Mouse (Mus musculus) hindbrain, embryonic 11.5 days (tissue): ENCODE measurements around the gene Fam126a. TPM values are rescaled to one million over a fixed set of nuclear protein-coding genes. Genes with fewer than 3 reads are reported as not detected.
"Not testable (repeated sequence)": the region's sequence is repeated elsewhere in the genome, so short reads cannot be mapped to it uniquely, and the experiment has no call there.

Experiments used
- ATAC-seq: fragments of 200-750 bp; cut with Nextera tagmentation; 2 replicates; pipeline ENCODE4 v1.8.0; 2017; ENCODE audit warnings: mild to moderate bottlenecking, moderate TSS enrichment, moderate library complexity; ENCODE audit not compliant: low FRiP score
- DNase-seq: peaks from one replicate; pipeline ENCODE4 v3.0.0-alpha.2; 2015; ENCODE audit warnings: low spot score
- H3K27ac ChIP-seq: fragments of 300-500 bp; sonication (generic); 2 replicates; pipeline ENCODE4 v1.5.1; 2014; ENCODE audit warnings: mild to moderate bottlenecking, low read depth, low read length
- H3K27me3 ChIP-seq: fragments of 300-500 bp; sonication (generic); 2 replicates; pipeline ENCODE4 v1.6.1; 2014; ENCODE audit warnings: mild to moderate bottlenecking, low read length, moderate library complexity, mixed read lengths; ENCODE audit not compliant: control insufficient read depth, insufficient read depth
- H3K36me3 ChIP-seq: fragments of 300-500 bp; sonication (generic); 2 replicates; pipeline ENCODE4 v1.6.1; 2014; ENCODE audit warnings: mild to moderate bottlenecking, low read length, moderate library complexity, mixed read lengths; ENCODE audit not compliant: control insufficient read depth, insufficient read depth
- H3K4me1 ChIP-seq: fragments of 300-500 bp; sonication (generic); replicated peaks from 2 replicates; pipeline ENCODE4 v1.6.1; 2014; ENCODE audit warnings: low read length, mixed read lengths; ENCODE audit not compliant: control insufficient read depth, insufficient read depth
- H3K4me2 ChIP-seq: fragments of 300-500 bp; sonication (generic); replicated peaks from 2 replicates; pipeline ENCODE4 v1.6.1; 2014; ENCODE audit warnings: mild to moderate bottlenecking, low read depth, low read length
- H3K4me3 ChIP-seq: fragments of 300-500 bp; sonication (generic); 2 replicates; pipeline ENCODE4 v1.5.1; 2014; ENCODE audit warnings: low read depth, low read length
- H3K9ac ChIP-seq: fragments of 300-500 bp; sonication (generic); 2 replicates; pipeline ENCODE4 v1.6.1; 2014; ENCODE audit warnings: low read depth, low read length
- H3K9me3 ChIP-seq: fragments of 300-500 bp; sonication (generic); 2 replicates; pipeline ENCODE4 v1.6.1; 2016; ENCODE audit warnings: low read length; ENCODE audit not compliant: control insufficient read depth
- WGBS: fragments of 180-500 bp; shearing (Covaris S2); extraction: QIAGEN DNeasy Blood & Tissue Kit; methylation state at CpG from one replicate; pipeline ENCODE4 v1.1.7; 2014; 5-methylcytosine and 5-hydroxymethylcytosine counted together
- polyA plus RNA-seq: library from polyadenylated mRNA; unstranded; fragments of >200 nt; fragmentation: Nextera tagmentation; extraction: Ambion mirVana; gene quantifications from 2 replicates; pipeline ENCODE4 v1.2.1, GENCODE M21; 2014

The Fam126a gene
- polyA plus RNA-seq, 1 experiment from 2014 or later: 38.8 TPM

DNA sequence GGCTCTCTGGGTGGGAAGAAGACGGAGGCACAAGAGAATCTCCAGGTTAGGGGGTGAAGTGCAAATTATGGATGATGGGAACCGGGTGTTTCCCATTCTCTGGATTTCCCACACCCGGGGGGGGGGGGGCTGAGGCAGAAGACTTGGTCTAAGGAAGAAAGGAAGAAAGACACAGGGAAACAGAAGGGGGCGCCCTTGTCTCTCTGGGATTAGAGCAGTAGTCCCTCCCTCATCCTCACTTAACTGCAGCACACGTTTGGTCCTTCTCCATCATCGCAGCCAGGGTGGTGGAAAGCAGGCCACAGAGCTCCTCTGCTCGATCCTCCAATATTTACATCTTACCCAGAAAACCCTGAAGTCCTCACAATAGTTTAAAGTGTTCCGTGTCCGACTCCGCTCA, 139.8 kb downstream of the Fam126a start:
- no peak overlapping the region for H3K9ac ChIP-seq
- H3K4me1 ChIP-seq: no peaks in the 10 kb centered on the region
- ATAC-seq (no peak), DNase-seq (peak; percentile 70)
- H3K27ac ChIP-seq: no peak overlapping the region
- no peak overlapping the region for H3K4me3 ChIP-seq
- no peaks in the 10 kb centered on the region for H3K36me3 ChIP-seq
- WGBS: 48% methylated on average over 10 of the region's 10 CpGs
- no peaks in the 10 kb centered on the region for H3K9me3 ChIP-seq
- H3K27me3 ChIP-seq: no peaks in the 10 kb centered on the region
- H3K4me2 ChIP-seq: no peak overlapping the region

DNA sequence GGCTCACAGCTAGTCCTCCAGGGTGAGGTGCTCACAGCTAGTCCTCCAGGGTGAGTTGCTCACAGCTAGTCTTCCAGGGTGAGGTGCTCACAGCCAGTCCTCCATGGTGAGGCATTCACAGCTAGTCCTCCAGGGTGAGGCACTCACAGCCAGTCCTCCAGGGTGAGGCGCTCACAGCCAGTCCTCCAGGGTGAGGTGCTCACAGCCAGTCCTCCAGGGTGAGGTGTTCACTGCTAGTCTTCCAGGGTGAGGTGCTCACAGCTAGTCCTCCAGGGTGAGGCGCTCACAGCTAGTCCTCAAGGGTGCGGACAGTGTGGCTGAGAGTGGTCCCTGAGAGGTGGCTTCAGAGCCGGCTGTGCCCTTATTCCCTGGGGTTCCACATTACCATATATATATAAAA, 141.0 kb downstream of the Fam126a start:
- no peak for DNase-seq
- 82% methylated on average over 4 of the region's 4 CpGs for WGBS

DNA sequence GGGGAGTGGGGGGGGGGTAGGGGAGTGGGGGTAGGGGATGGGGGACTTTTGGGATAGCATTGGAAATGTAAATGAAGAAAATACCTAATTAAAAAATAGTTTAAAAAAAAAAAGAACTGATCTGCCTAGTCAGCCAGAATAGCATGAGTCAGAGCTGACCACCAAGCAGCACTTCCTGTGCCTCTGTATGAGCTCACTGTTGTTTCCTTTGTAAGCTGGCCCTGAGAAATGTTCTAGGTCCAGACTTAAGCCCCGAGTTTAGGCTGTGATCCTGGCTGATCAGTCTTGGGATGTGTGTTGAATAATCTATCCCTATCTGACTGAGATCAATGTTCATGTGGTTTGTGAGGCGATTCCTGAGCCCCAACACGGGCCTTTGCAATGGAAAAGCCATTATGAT, 143.4 kb downstream of the Fam126a start:
- WGBS: 81% methylated on average over 3 of the region's 3 CpGs

More for the DNA sequence above, 141.0 kb downstream of the Fam126a start:
- H3K27me3 ChIP-seq: no peaks in the 10 kb centered on the region
- ATAC-seq: no peak
- no peak overlapping the region for H3K9ac ChIP-seq
- no peak overlapping the region for H3K4me3 ChIP-seq
- H3K4me2 ChIP-seq: no peak overlapping the region
- H3K27ac ChIP-seq: no peak overlapping the region
- H3K36me3 ChIP-seq: no peaks in the 10 kb centered on the region
- H3K9me3 ChIP-seq: no peaks in the 10 kb centered on the region
- H3K4me1 ChIP-seq: no peaks in the 10 kb centered on the region

DNA sequence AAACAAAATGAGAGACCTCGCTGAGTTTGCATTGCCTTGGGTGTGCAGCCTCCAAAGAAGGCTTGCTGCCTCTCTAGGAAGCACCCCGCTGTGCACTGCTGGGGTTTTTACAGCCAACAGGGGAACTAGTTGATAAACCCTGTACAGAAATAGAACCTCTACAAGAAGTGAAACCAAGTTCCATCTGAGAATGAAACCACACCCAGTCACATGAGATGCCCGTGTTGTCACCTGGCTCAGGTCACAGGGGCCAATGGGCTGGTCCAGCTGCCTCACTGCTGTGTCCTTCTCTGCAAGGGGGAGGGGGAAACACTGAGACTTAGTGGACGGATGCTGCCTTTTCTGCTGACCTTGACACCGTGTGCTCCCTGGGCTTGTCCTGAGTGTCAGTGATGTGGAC, 156.0 kb downstream of the Fam126a start:
- DNase-seq (no peak), ATAC-seq (no peak)
- Histone ChIP-seq H3K36me3 (no peaks in the 10 kb centered on the region), H3K9me3 (no peaks in the 10 kb centered on the region), H3K4me3 (no peak overlapping the region), H3K27ac (no peak overlapping the region), H3K4me1 (no peaks in the 10 kb centered on the region), H3K9ac (no peak overlapping the region), H3K4me2 (no peak overlapping the region), H3K27me3 (no peaks in the 10 kb centered on the region)
- 75% methylated on average over 5 of the region's 5 CpGs for WGBS

More for the DNA sequence above, 143.4 kb downstream of the Fam126a start:
- Histone ChIP-seq H3K36me3 (no peaks in the 10 kb centered on the region), H3K27ac (no peak overlapping the region), H3K4me3 (no peak overlapping the region), H3K4me1 (no peaks in the 10 kb centered on the region), H3K27me3 (no peaks in the 10 kb centered on the region), H3K4me2 (no peak overlapping the region), H3K9me3 (no peaks in the 10 kb centered on the region), H3K9ac (no peak overlapping the region)
- DNase-seq (no peak), ATAC-seq (no peak)

DNA sequence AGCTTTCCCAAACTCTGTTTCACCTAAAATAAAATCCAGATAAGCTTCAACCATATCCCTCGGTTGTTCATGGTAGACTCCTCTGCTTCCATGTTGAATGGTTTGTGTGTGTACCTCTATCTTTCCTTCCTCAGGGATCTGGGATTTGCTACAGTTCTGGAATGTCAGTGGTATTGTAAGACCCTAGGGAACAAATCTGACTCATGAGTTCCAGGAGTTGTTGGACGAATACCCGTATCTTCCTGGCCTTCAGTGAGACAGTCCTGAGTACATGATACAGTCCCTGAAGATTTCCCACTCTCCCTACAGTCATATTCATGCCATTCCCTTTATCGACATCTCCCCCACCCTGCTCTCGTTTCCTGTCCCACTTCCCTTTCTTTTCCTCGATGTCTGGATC, 157.9 kb downstream of the Fam126a start:
- Histone ChIP-seq H3K27ac (no peak overlapping the region), H3K9ac (no peak overlapping the region), H3K36me3 (no peaks in the 10 kb centered on the region), H3K9me3 (no peaks in the 10 kb centered on the region), H3K27me3 (no peaks in the 10 kb centered on the region), H3K4me2 (no peak overlapping the region), H3K4me1 (no peaks in the 10 kb centered on the region), H3K4me3 (no peak overlapping the region)
- ATAC-seq (no peak), DNase-seq (no peak)
- 88% methylated on average over 6 of the region's 6 CpGs for WGBS

DNA sequence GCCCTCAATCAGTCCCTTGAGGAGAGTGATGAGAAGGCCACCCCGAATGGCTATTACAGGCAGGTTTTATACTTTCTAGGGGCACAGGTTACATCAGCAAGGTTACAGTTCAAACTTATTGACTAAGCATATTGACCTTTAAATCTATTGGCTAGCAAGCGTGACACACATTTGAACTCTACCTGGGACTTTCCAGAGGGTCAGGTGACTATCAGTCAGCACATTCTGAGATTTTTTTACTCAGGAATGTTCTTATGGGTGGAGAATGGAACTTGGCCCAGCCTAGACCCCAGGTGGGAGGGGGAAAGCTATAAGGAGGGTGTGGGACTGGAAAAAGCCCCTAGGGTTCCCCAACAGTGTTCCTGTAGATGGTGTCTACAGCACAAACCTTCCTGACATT, 159.2 kb downstream of the Fam126a start:
- ATAC-seq: not testable (repeated sequence)
- 89% methylated on average over 2 of the region's 2 CpGs for whole genome bisulfite sequencing

DNA sequence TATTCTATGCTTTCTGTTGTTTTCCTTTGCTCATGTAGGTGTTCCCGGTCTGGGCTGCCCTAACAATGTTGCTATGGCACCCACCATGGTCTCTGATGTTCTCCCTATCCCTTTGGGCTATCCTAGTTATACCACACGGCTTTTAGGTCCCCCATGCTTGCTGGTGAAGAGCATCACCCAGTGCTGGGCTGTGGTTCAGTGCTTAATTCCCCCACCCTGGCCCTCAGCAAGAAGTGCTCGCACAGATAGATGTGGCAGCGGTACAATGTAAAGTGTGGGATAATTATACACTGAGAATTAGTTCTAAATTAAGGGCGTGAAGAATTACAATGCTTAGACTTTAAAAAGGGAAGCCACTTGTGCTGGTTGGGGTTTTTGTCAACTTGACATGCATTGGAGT, 164.5 kb downstream of the Fam126a start:
- Histone ChIP-seq H3K4me1 (no peaks in the 10 kb centered on the region), H3K9ac (no peak overlapping the region)
- WGBS: 84% methylated on average over 5 of the region's 5 CpGs

More for the DNA sequence above, 159.2 kb downstream of the Fam126a start:
- H3K36me3 ChIP-seq, H3K4me2 ChIP-seq, H3K27me3 ChIP-seq, H3K9ac ChIP-seq, H3K9me3 ChIP-seq, H3K27ac ChIP-seq, H3K4me1 ChIP-seq, H3K4me3 ChIP-seq, DNase-seq: not testable (repeated sequence)

More for the DNA sequence above, 164.5 kb downstream of the Fam126a start:
- H3K9me3 ChIP-seq: no peaks in the 10 kb centered on the region
- H3K4me2 ChIP-seq: no peak overlapping the region
- no peak overlapping the region for H3K4me3 ChIP-seq
- ATAC-seq: no peak
- H3K27ac ChIP-seq: no peak overlapping the region
- H3K27me3 ChIP-seq: no peaks in the 10 kb centered on the region
- no peaks in the 10 kb centered on the region for H3K36me3 ChIP-seq
- DNase-seq: no peak

Other genes starting within 250 kb of the Fam126a start
- 23.8 and 25.3 TPM in 2 replicates for gene Pus7, start 247.0 kb downstream of the Fam126a start, polyA plus RNA-seq
- gene Rint1, start 243.0 kb downstream of the Fam126a start, polyA plus RNA-seq: 30.6 and 32.1 TPM in 2 replicates
- 107 and 113 TPM in 2 replicates for gene Tomm7, start 186.5 kb downstream of the Fam126a start, polyA plus RNA-seq
- gene Klhl7, start 69.9 kb upstream of the Fam126a start, polyA plus RNA-seq: 95.6 and 103 TPM in 2 replicates
- 18.4 and 21.4 TPM in 2 replicates for gene Nupl2, start 134.3 kb upstream of the Fam126a start, polyA plus RNA-seq